Mouse (Mus musculus): ENCODE measurements around the gene Orc1.

Gene Orc1

GRCm38 (mm10) chr4:108578840-108579742, at the start of gene Orc1, which contains the start of gene Prpf38a:
Gene Orc1, plus strand, starts transcription at chr4:108579423.
Gene Prpf38a, minus strand, starts transcription at chr4:108579336.
- peak; percentile 99 for DNase-seq (ENCODE audit: low read depth, low spot score)

GRCm38 (mm10) chr4:108539701-108540100, 39.5 kb upstream of the Orc1 start:
- no peak for DNase-seq (ENCODE audit: low read depth, low spot score)

- DNase-seq (ENCODE audit: low read depth, low spot score) = no peak
Measured at GRCm38 (mm10) chr4:108565026-108565425, 14.2 kb upstream of the Orc1 start.

GRCm38 (mm10) chr4:108572644-108573043, 6.6 kb upstream of the Orc1 start:
- no peak for DNase-seq (ENCODE audit: low read depth, low spot score)

- DNase-seq (ENCODE audit: low read depth, low spot score) = no peak
Measured at GRCm38 (mm10) chr4:108579743-108580411, 654 bp downstream of the Orc1 start.

- peak; percentile 33 for DNase-seq (ENCODE audit: low read depth, low spot score)
Measured at GRCm38 (mm10) chr4:108593376-108593775, 14.2 kb downstream of the Orc1 start.

GRCm38 (mm10) chr4:108595785-108596184, 16.6 kb downstream of the Orc1 start:
- no peak for DNase-seq (ENCODE audit: low read depth, low spot score)

- DNase-seq (ENCODE audit: low read depth, low spot score) = no peak
Measured at GRCm38 (mm10) chr4:108598306-108598705, 19.1 kb downstream of the Orc1 start.

- no peak for DNase-seq (ENCODE audit: low read depth, low spot score)
Measured at GRCm38 (mm10) chr4:108601870-108602269, 22.6 kb downstream of the Orc1 start.

- no peak for DNase-seq (ENCODE audit: low read depth, low spot score)
Measured at GRCm38 (mm10) chr4:108608651-108609050, 29.4 kb downstream of the Orc1 start.

GRCm38 (mm10) chr4:108610935-108611334, 31.7 kb downstream of the Orc1 start:
- DNase-seq (ENCODE audit: low read depth, low spot score) = peak; percentile 26

GRCm38 (mm10) chr4:108618586-108618985, 39.4 kb downstream of the Orc1 start:
- DNase-seq (ENCODE audit: low read depth, low spot score) = no peak

GRCm38 (mm10) chr4:108619165-108619564, 39.9 kb downstream of the Orc1 start:
- peak; percentile 41 for DNase-seq (ENCODE audit: low read depth, low spot score)

- DNase-seq (ENCODE audit: low read depth, low spot score) = peak; percentile 83
Measured at GRCm38 (mm10) chr4:108619587-108620341, 40.5 kb downstream of the Orc1 start, which contains the start of gene Cc2d1b. Gene Cc2d1b, plus strand, starts transcription at chr4:108619940.

GRCm38 (mm10) chr4:108620536-108620935, 41.3 kb downstream of the Orc1 start:
- DNase-seq (ENCODE audit: low read depth, low spot score) = no peak

- no peak for DNase-seq (ENCODE audit: low read depth, low spot score)
Measured at GRCm38 (mm10) chr4:108621504-108621903, 42.3 kb downstream of the Orc1 start.

GRCm38 (mm10) chr4:108627066-108627465, 47.8 kb downstream of the Orc1 start:
- no peak for DNase-seq (ENCODE audit: low read depth, low spot score)

GRCm38 (mm10) chr4:108629363-108629880, 50.2 kb downstream of the Orc1 start:
- no peak for DNase-seq (ENCODE audit: low read depth, low spot score)

GRCm38 (mm10) chr4:108630096-108630495, 50.9 kb downstream of the Orc1 start:
- no peak for DNase-seq (ENCODE audit: low read depth, low spot score)

GRCm38 (mm10) chr4:108631616-108632015, 52.4 kb downstream of the Orc1 start:
- peak; percentile 28 for DNase-seq (ENCODE audit: low read depth, low spot score)

GRCm38 (mm10) chr4:108633703-108634102, 54.5 kb downstream of the Orc1 start:
- DNase-seq (ENCODE audit: low read depth, low spot score) = no peak

GRCm38 (mm10) chr4:108634696-108635095, 55.5 kb downstream of the Orc1 start:
- no peak for DNase-seq (ENCODE audit: low read depth, low spot score)
